Mouse (Mus musculus): ENCODE measurements around the gene Prkn. TPM values are rescaled to one million over a fixed set of nuclear protein-coding genes. Genes with fewer than 3 reads are reported as not detected.

The Prkn gene
- total and polyA plus RNA-seq, 3 experiments, result 4.5 to 10.6 (median 10.3) TPM

DNA sequence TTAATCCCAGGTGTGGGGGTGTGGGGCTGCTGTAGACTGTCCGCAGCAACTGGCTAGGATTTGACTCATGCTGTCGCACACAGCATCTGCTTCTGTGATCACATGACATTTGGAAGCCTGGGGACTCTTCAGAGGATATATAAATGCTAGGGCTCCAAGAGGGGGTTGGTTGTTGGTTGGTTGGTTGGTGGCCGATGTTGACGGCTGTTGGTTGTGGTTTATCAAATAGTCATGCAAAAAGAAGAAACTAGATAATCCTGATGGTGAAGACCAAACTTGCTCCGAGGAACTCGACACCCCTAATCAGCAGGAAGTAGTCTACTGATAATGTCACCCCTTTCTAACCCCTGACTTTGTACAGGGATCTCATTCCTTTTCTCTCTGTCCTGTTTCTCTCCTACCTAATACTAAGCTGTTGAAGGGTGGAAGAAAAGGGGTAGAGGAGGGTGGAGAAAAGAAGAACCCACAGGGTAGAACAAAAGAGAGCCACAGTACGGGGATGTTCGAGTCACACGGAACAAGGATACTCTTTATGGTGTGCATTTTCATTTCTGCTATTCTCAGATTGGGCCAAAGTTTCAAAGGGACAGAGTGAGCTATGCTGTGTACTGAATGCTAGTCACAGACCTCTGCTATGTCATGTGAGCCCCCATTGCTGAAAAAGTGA, 948.2 kb downstream of the Prkn start:
- intact Hi-C loops (cut with DNase I), result no loop called here
- 51% methylated on average over 9 of the region's 9 CpGs for WGBS

DNA sequence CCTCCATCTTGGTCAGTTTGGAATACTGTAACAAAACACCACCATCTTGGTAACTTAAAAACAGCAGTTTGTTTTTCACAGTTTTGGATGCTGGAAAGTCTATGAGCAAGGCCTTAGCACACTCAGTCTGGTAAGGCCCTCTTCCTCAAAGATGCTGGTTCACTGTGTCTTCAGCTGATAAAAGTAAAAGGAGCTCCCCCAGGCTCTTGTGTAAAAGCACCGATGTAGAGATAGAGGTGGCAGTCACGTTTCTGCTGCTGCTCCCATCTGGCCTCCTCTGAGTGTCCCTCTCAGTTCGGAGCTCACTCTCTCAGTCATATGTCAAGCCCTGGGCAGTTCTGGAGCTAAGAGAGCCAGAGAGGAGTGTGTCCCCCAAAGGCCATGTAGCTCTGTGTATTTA, 955.8 kb downstream of the Prkn start:
- no peak for DNase-seq
- intact Hi-C loops (cut with DNase I), result no loop called here
- Histone ChIP-seq H3K9ac (ENCODE audit: low read depth, low read length) (no peak overlapping the region), H3K79me2 (replicated peaks; ENCODE audit: control insufficient read depth, insufficient read depth, low read length) (no peaks in the 10 kb centered on the region), H3K27ac (no peak overlapping the region), H3K4me1 (ENCODE audit: control insufficient read depth, insufficient read depth, low read length) (no peaks in the 10 kb centered on the region), H3K27me3 (ENCODE audit: control insufficient read depth, insufficient read depth, low read length) (no peaks in the 10 kb centered on the region), H3K36me3 (ENCODE audit: control insufficient read depth, insufficient read depth, low read length) (no peaks in the 10 kb centered on the region), H3K4me3 (no peak overlapping the region)
- 66% methylated on average over 3 of the region's 3 CpGs for WGBS
- TF ChIP-seq CTCF (IDR thresholded peaks at IDR 0.05) (no peak), POLR2A (IDR thresholded peaks at IDR 0.05; ENCODE audit: insufficient read depth, low read depth, low read length) (no peak)

More for the DNA sequence above, 948.2 kb downstream of the Prkn start:
- no peaks in the 10 kb centered on the region for H3K4me1 ChIP-seq (ENCODE audit: control insufficient read depth, insufficient read depth, low read length)
- TF ChIP-seq CTCF (IDR thresholded peaks at IDR 0.05) (no peak), POLR2A (IDR thresholded peaks at IDR 0.05; ENCODE audit: insufficient read depth, low read depth, low read length) (no peak), EP300 (IDR thresholded peaks at IDR 0.05; ENCODE audit: insufficient read depth, low read depth, low read length) (no peak)
- H3K4me3 ChIP-seq, result no peak overlapping the region
- no peak overlapping the region for H3K27ac ChIP-seq
- H3K36me3 ChIP-seq (ENCODE audit: control insufficient read depth, insufficient read depth, low read length), result no peaks in the 10 kb centered on the region
- no peak for DNase-seq
- no peak overlapping the region for H3K9ac ChIP-seq (ENCODE audit: low read depth, low read length)
- no peaks in the 10 kb centered on the region for H3K79me2 ChIP-seq (replicated peaks; ENCODE audit: control insufficient read depth, insufficient read depth, low read length)
- no peaks in the 10 kb centered on the region for H3K27me3 ChIP-seq (ENCODE audit: control insufficient read depth, insufficient read depth, low read length)

DNA sequence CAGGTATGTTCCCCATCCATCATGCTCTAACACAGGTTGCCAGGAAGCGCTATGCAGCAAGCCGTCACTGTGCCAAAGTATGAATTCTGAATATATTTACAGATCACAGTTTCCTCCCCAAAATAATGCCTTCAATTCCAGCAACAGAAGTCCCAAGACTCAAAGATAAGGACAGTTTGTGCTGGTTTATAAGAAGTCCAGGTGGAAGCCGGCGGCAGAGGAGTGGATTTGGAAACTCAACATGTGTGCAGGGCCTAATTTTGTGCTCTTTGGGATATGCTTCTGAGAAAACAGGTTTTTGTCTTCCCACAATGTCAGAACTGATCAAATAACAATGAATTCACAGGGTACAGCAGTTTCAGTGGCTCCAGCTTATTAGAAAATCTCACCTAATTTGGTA, 961.0 kb downstream of the Prkn start:
- intact Hi-C loops (cut with DNase I), result no loop called here
- Histone ChIP-seq H3K27ac (no peak overlapping the region), H3K4me3 (no peak overlapping the region), H3K36me3 (ENCODE audit: control insufficient read depth, insufficient read depth, low read length) (no peaks in the 10 kb centered on the region), H3K79me2 (replicated peaks; ENCODE audit: control insufficient read depth, insufficient read depth, low read length) (no peaks in the 10 kb centered on the region), H3K27me3 (ENCODE audit: control insufficient read depth, insufficient read depth, low read length) (no peaks in the 10 kb centered on the region), H3K4me1 (ENCODE audit: control insufficient read depth, insufficient read depth, low read length) (no peaks in the 10 kb centered on the region), H3K9ac (ENCODE audit: low read depth, low read length) (no peak overlapping the region)
- DNase-seq, result no peak
- TF ChIP-seq EP300 (IDR thresholded peaks at IDR 0.05; ENCODE audit: insufficient read depth, low read depth, low read length), result no peak
- TF ChIP-seq POLR2A (IDR thresholded peaks at IDR 0.05; ENCODE audit: insufficient read depth, low read depth, low read length), result no peak
- no peak for TF ChIP-seq CTCF (IDR thresholded peaks at IDR 0.05)
- 94% methylated on average over 4 of the region's 4 CpGs for WGBS

DNA sequence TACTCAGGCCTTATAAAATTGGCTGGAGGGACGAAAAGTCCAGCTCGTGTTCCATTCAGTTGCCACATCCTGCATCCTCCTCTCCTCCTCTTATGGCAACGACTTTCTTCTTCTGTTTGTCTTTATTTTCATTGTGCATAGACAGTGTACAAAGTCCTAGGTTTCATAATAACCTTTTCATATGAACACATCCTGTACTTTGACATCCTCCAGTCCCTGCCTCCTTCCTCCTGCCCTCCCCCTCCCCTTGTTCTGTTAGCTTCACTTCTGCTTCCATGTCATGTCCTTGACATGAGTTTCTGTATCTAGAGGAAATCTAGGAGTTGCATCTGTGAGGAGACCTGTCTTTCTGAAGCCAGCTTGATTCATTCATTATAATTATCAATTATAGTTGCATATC, 967.1 kb downstream of the Prkn start:
- Histone ChIP-seq H3K27me3 (ENCODE audit: control insufficient read depth, insufficient read depth, low read length) (no peaks in the 10 kb centered on the region), H3K79me2 (replicated peaks; ENCODE audit: control insufficient read depth, insufficient read depth, low read length) (no peaks in the 10 kb centered on the region), H3K9ac (ENCODE audit: low read depth, low read length) (no peak overlapping the region), H3K4me1 (ENCODE audit: control insufficient read depth, insufficient read depth, low read length) (no peaks in the 10 kb centered on the region; the same call in 1 of the 2 replicates), H3K36me3 (ENCODE audit: control insufficient read depth, insufficient read depth, low read length) (no peaks in the 10 kb centered on the region), H3K27ac (no peak overlapping the region), H3K4me3 (no peak overlapping the region)
- DNase-seq, result no peak
- TF ChIP-seq POLR2A (IDR thresholded peaks at IDR 0.05; ENCODE audit: insufficient read depth, low read depth, low read length) (no peak), EP300 (IDR thresholded peaks at IDR 0.05; ENCODE audit: insufficient read depth, low read depth, low read length) (no peak), CTCF (IDR thresholded peaks at IDR 0.05) (no peak)
- intact Hi-C loops (cut with DNase I), result no loop called here
- WGBS, result 45% methylated on average over 3 of the region's 3 CpGs

DNA sequence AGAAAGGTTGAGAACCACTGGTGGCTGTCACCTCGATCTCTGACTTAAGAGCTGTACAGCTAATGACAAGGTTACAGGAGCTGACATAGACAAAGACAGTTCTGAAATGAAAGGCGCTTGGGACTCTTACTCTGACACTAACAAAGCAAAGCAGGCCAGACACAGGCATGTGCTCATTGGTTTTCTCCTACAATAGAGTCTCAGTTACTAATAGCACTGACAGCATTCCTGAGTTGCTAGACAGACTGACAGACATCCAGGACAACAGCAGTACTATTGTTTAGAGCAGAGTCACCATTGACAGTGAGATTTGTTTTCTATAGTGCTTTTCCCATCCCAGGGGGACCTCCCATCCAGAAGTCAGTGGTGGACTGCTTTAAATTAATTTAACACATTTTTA, 977.7 kb downstream of the Prkn start:
- intact Hi-C loops (cut with DNase I), result no loop called here
- no peak for DNase-seq
- no peak for TF ChIP-seq CTCF (IDR thresholded peaks at IDR 0.05)
- H3K4me1 ChIP-seq (ENCODE audit: control insufficient read depth, insufficient read depth, low read length), result no peaks in the 10 kb centered on the region
- no peak overlapping the region for H3K9ac ChIP-seq (ENCODE audit: low read depth, low read length)
- H3K36me3 ChIP-seq (ENCODE audit: control insufficient read depth, insufficient read depth, low read length), result no peaks in the 10 kb centered on the region
- no peaks in the 10 kb centered on the region for H3K27me3 ChIP-seq (ENCODE audit: control insufficient read depth, insufficient read depth, low read length)
- no peaks in the 10 kb centered on the region for H3K79me2 ChIP-seq (replicated peaks; ENCODE audit: control insufficient read depth, insufficient read depth, low read length)
- WGBS, result 72% methylated on average over 2 of the region's 2 CpGs
- H3K4me3 ChIP-seq, result no peak overlapping the region
- no peak overlapping the region for H3K27ac ChIP-seq

DNA sequence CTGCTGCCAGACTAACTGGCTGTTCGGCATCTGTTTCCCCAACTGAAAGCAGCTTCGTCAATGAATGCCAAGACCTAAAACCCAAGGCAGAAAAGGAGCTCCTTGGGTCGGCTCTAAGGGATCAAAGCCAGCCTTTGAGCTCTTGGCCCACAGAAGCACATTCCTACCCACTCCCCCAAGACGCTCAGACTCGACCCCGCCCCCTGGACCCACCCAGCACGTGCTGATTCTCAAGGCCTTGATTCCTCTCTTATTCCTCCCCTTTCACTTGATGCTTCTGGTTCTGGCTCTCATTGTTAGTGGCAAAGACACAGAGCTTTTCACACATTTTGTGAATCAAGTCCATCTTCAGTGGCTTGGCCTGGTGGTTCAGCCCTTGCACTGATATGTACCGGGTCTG, 979.3 kb downstream of the Prkn start:
- H3K27ac ChIP-seq, result no peak overlapping the region
- TF ChIP-seq POLR2A (IDR thresholded peaks at IDR 0.05; ENCODE audit: insufficient read depth, low read depth, low read length) (no peak), EP300 (IDR thresholded peaks at IDR 0.05; ENCODE audit: insufficient read depth, low read depth, low read length) (no peak), CTCF (IDR thresholded peaks at IDR 0.05) (no peak)
- no peak overlapping the region for H3K9ac ChIP-seq (ENCODE audit: low read depth, low read length)
- H3K4me3 ChIP-seq, result no peak overlapping the region
- intact Hi-C loops (cut with DNase I), result no loop called here
- H3K27me3 ChIP-seq (ENCODE audit: control insufficient read depth, insufficient read depth, low read length), result no peaks in the 10 kb centered on the region
- 60% methylated on average over 8 of the region's 8 CpGs for WGBS
- H3K36me3 ChIP-seq (ENCODE audit: control insufficient read depth, insufficient read depth, low read length), result no peaks in the 10 kb centered on the region
- H3K4me1 ChIP-seq (ENCODE audit: control insufficient read depth, insufficient read depth, low read length), result no peaks in the 10 kb centered on the region
- DNase-seq, result no peak
- no peaks in the 10 kb centered on the region for H3K79me2 ChIP-seq (replicated peaks; ENCODE audit: control insufficient read depth, insufficient read depth, low read length)
